Mouse (Mus musculus): ENCODE measurements around the gene Gm21885. TPM values are rescaled to one million over a fixed set of nuclear protein-coding genes. Genes with fewer than 3 reads are reported as not detected.

Gm21885 gene
- polyA plus RNA-seq, 1 experiment from 2014 or later: 9.9 TPM

DNA sequence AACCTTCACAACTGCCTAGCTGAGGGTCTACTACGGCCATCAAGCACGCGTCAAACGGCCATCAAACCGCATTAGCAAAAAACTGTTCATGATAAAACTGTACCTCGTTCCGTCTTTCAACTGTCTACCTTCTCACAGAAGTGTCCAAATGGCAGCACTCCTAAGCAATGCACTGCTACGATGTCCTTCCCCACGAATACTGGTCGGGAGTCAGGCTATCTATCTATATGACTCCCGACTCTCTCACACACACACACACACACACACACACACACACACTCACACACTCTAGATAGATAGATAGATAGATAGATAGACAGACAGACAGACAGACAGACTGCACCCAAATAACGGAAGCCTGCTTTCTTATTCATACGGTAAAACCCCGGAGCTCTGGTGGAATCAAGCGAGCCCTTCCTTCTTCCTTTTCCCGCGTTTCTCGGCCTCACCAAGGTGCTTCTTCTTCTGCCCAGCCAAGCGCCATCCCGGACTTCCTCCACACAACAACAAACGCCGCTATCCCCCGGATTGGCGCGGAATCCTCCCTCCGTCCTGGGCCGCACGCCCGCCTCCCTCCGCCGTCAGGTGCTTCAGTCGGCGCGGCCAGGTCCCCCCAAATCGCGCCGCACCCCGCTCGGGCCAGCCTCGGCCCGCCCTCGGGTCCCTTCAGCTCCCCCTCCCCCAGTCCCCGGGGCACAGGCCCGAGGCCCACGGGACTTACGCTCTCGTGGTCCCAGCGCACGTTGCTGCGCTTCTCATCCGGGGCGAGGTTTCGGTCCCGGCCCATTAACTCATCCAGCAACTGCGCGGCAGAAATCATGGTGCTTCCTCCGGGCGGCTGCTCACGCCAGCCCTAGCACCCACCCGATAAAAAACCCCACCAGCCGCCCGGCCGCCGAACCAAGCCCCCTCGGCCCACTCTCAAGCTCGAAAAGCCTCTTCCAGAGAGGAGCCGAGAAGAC, 39.6 kb downstream of the Gm21885 start:
- WGBS: under 1% methylated on average over 67 of the region's 67 CpGs

DNA sequence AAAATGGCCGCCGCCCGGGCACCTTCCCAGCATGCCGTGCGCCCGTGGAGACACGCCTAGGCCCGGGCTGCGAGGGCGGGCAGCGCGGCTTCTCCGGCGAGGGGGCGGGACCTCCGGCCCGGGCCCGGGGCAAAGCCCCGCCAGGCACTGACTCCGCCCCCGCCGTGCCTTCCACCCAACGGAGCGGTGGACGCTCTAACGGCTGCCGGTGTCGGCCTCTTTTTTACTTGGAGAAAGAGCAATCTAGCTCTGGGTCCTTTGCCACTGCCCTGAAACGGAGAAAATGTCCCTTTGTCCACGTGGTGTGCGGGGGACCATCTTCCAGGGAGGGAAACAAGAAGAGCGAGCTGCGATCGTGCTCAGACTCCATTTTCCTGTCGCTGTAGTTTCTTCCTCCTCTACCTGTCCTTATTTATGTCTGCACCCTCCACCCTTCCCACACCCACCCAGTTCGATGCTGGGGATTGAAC, 40.3 kb downstream of the Gm21885 start, which contains the start of gene Luc7l3:
Gene Luc7l3 (minus strand): TSS at position 58 of the 470 bp plus-strand sequence.
- H3K27ac ChIP-seq (ENCODE audit: low read length): peak within 1 kb of the TSS; percentile 98
- peaks cover 33% of the 10 kb centered on the region for H3K4me1 ChIP-seq (ENCODE audit: control insufficient read depth, insufficient read depth, low read length)
- H3K4me2 ChIP-seq (ENCODE audit: low read depth, low read length): peak within 1 kb of the TSS; percentile 82
- no peaks in the 10 kb centered on the region for H3K9me3 ChIP-seq (replicated peaks; ENCODE audit: control insufficient read depth, low read length)
- H3K9ac ChIP-seq (ENCODE audit: low read length): peak within 1 kb of the TSS; percentile 100
- peak within 1 kb of the TSS; percentile 97 for H3K4me3 ChIP-seq (replicated peaks; ENCODE audit: low read length)
- peak; percentile 97 for ATAC-seq (ENCODE audit: insufficient read depth, low FRiP score)
- WGBS: under 1% methylated on average over 36 of the region's 36 CpGs
- no peaks in the 10 kb centered on the region for H3K36me3 ChIP-seq (ENCODE audit: control insufficient read depth, insufficient read depth, low read length)
- H3K27me3 ChIP-seq (ENCODE audit: control insufficient read depth, insufficient read depth, low read length): no peaks in the 10 kb centered on the region

More for the DNA sequence above, 39.6 kb downstream of the Gm21885 start:
- Histone ChIP-seq H3K27ac (ENCODE audit: low read length) (peak overlapping the region; percentile 98), H3K4me1 (ENCODE audit: control insufficient read depth, insufficient read depth, low read length) (peaks cover 34% of the 10 kb centered on the region), H3K4me3 (replicated peaks; ENCODE audit: low read length) (peak overlapping the region; percentile 97), H3K9me3 (replicated peaks; ENCODE audit: control insufficient read depth, low read length) (no peaks in the 10 kb centered on the region), H3K36me3 (ENCODE audit: control insufficient read depth, insufficient read depth, low read length) (no peaks in the 10 kb centered on the region), H3K27me3 (ENCODE audit: control insufficient read depth, insufficient read depth, low read length) (no peaks in the 10 kb centered on the region), H3K9ac (ENCODE audit: low read length) (peak overlapping the region; percentile 100), H3K4me2 (ENCODE audit: low read depth, low read length) (peak overlapping the region; percentile 82)
- ATAC-seq (ENCODE audit: insufficient read depth, low FRiP score): peak; percentile 63; the same call in 1 of the 2 replicates

DNA sequence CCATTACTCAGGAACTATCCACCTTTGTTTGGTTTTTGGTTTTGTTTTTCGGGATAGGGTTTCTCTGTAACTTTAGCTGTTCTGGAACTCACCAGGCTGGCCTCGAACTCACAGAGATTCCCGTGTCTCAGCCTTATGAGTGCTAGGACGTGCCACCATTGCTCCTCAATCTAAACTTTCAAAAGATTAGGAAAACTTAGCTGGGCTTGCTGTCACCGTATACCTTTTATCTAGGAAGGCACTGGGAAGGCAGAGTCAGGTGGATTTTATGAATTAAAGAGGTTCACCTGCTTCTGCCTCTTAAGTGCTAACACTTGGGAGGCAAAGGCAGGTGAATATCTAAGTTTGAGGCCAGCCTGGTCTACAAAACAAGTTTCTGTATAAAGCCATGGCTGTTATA, 41.0 kb downstream of the Gm21885 start:
- H3K36me3 ChIP-seq (ENCODE audit: control insufficient read depth, insufficient read depth, low read length): no peaks in the 10 kb centered on the region
- peaks cover 28% of the 10 kb centered on the region for H3K4me1 ChIP-seq (ENCODE audit: control insufficient read depth, insufficient read depth, low read length)
- no peaks in the 10 kb centered on the region for H3K27me3 ChIP-seq (ENCODE audit: control insufficient read depth, insufficient read depth, low read length)
- H3K4me2 ChIP-seq (ENCODE audit: low read depth, low read length): peak overlapping the region; percentile 64
- ATAC-seq (ENCODE audit: insufficient read depth, low FRiP score): no peak
- no peaks in the 10 kb centered on the region for H3K9me3 ChIP-seq (replicated peaks; ENCODE audit: control insufficient read depth, low read length)
- peak overlapping the region; percentile 100 for H3K9ac ChIP-seq (ENCODE audit: low read length)
- 25% methylated on average over 5 of the region's 5 CpGs for WGBS
- peak overlapping the region; percentile 98 for H3K27ac ChIP-seq (ENCODE audit: low read length)
- peak overlapping the region; percentile 97 for H3K4me3 ChIP-seq (replicated peaks; ENCODE audit: low read length)

DNA sequence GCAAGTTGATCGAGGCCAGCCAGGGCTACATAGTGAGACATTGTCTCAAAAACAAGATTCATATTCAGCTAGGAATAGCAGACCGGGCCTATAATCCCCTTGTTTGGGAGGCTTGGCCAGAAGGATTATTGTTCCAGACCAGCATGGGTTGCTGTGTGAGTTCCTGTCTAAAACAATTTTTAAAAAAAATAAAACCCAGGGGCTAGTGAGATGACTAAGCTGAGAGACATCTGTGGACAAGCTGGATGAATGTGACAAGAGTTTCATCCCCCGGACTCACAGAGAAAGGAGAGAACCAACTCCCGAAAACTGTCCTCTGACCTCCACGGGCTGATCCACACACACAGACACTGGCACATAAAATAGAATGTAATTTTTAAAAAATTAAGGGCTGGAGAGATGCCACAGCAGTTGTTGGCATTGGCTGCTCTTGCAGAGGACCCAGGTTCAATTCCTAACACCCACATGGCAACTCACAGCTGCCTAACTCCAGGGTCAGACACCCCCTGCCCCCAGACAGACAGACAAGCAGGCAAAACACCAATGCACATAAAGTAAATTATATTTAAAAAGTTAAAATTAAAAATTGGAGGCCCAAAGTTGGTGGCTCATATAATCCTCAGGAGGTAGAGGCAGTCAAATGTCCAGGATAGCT, 41.7 kb downstream of the Gm21885 start:
- 66% methylated on average over 5 of the region's 5 CpGs for WGBS

DNA sequence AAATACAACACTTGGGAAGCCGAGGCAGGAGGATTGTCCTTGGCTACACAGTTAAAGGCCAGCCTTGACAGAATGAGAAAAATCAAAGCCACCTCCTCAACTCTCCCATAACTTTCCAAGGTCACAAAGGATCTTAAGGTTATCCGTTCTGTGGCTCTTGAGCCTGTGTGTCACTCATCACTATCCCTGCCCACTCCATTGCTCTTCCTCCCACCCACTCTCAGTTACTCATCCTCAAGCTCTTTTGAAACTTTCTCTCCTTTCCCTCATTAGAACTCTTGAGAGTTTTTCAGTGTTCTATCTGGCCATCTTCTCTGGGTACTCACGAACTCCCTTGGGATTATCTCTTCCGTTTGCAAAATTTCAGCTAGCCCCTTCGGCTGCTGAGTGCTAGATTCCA, 42.9 kb downstream of the Gm21885 start:
- no peak for ATAC-seq (ENCODE audit: insufficient read depth, low FRiP score)
- peaks cover 26% of the 10 kb centered on the region for H3K4me1 ChIP-seq (ENCODE audit: control insufficient read depth, insufficient read depth, low read length)
- no peaks in the 10 kb centered on the region for H3K36me3 ChIP-seq (ENCODE audit: control insufficient read depth, insufficient read depth, low read length)
- no peaks in the 10 kb centered on the region for H3K27me3 ChIP-seq (ENCODE audit: control insufficient read depth, insufficient read depth, low read length)
- no peak overlapping the region for H3K4me3 ChIP-seq (replicated peaks; ENCODE audit: low read length)
- no peak overlapping the region for H3K4me2 ChIP-seq (ENCODE audit: low read depth, low read length)
- no peak overlapping the region for H3K27ac ChIP-seq (ENCODE audit: low read length)
- 87% methylated on average over 5 of the region's 5 CpGs for WGBS
- no peak overlapping the region for H3K9ac ChIP-seq (ENCODE audit: low read length)
- no peaks in the 10 kb centered on the region for H3K9me3 ChIP-seq (replicated peaks; ENCODE audit: control insufficient read depth, low read length)

More for the DNA sequence above, 41.7 kb downstream of the Gm21885 start:
- H3K27me3 ChIP-seq (ENCODE audit: control insufficient read depth, insufficient read depth, low read length): no peaks in the 10 kb centered on the region
- peak overlapping the region; percentile 36; the same call in 1 of the 2 replicates for H3K9ac ChIP-seq (ENCODE audit: low read length)
- no peaks in the 10 kb centered on the region for H3K9me3 ChIP-seq (replicated peaks; ENCODE audit: control insufficient read depth, low read length)
- H3K4me3 ChIP-seq (replicated peaks; ENCODE audit: low read length): no peak overlapping the region
- no peak overlapping the region for H3K4me2 ChIP-seq (ENCODE audit: low read depth, low read length)
- H3K27ac ChIP-seq (ENCODE audit: low read length): peak overlapping the region; percentile 98
- no peak for ATAC-seq (ENCODE audit: insufficient read depth, low FRiP score)
- H3K36me3 ChIP-seq (ENCODE audit: control insufficient read depth, insufficient read depth, low read length): no peaks in the 10 kb centered on the region
- peaks cover 21% of the 10 kb centered on the region for H3K4me1 ChIP-seq (ENCODE audit: control insufficient read depth, insufficient read depth, low read length)

DNA sequence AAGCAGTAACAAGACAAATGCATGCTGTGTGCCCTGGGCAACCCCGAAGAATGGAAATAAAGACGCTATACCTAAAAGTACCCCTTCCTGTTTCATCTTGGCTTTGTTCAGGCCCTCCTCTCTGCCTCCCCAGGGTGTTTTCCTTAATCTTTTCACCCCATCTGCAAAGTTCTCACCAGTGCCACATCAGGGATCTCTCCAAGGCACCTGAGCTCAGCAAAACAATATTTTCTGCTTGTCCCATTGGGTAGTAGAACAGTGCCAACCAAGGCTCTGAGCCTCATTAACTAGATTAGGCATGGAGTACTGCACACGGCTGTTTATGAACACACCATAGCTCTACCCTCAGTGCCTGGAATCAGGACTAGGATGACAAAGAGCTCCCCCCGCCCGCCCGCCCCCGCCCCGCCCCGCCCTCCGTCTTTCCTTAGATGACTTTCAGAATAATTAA, 45.3 kb downstream of the Gm21885 start:
- Histone ChIP-seq H3K4me2 (ENCODE audit: low read depth, low read length) (peak overlapping the region; percentile 72), H3K27ac (ENCODE audit: low read length) (peak overlapping the region; percentile 98), H3K4me3 (replicated peaks; ENCODE audit: low read length) (peak overlapping the region; percentile 81), H3K27me3 (ENCODE audit: control insufficient read depth, insufficient read depth, low read length) (no peaks in the 10 kb centered on the region), H3K4me1 (ENCODE audit: control insufficient read depth, insufficient read depth, low read length) (peaks cover 30% of the 10 kb centered on the region), H3K9me3 (replicated peaks; ENCODE audit: control insufficient read depth, low read length) (no peaks in the 10 kb centered on the region), H3K9ac (ENCODE audit: low read length) (peak overlapping the region; percentile 69), H3K36me3 (ENCODE audit: control insufficient read depth, insufficient read depth, low read length) (no peaks in the 10 kb centered on the region)
- 6% methylated on average over 10 of the region's 10 CpGs for WGBS
- ATAC-seq (ENCODE audit: insufficient read depth, low FRiP score): no peak

DNA sequence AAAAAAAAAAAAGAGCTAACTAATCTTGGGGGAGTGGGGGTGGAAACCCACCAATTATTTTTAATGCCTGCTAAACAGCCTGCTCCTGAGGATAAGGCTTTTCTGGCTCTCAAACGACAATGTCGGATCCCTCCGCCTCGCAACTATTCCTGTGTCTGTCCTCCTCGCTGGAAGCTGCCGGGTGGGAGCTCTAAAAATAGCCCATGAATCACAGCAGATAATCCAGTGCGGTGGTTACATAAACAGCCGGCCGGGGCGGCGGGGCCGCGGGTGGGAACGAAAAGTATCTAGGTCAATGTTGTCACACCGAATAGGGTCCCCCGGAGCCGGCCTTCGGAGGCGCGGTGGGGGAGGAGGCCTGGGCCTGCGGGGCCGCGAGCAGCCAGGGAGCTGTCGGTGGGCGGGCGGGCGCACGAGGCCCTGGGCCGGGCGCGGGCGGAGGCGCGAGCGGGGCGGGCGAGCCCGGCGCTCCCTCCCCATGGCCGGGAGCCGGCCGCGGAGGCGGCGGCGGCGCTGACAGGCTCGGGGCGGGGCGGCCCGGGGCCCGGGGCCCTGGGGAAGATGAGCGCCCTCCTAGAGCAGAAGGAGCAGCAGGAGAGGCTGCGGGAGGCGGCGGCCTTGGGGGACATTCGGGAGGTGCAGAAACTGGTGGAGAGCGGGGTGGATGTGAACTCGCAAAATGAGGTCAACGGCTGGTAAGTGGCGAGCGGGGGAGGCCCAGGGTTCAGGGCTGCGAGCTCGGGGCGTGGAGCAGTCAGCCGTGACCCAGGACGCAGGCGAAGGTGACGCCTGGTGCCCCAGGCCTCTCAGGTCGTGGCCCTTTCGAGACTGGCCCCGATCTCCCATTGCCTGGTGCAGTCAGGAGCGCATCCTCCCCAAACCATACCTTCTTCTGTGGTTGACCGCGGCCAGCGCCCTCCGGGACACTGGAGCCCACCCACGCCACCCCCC, 46.3 kb downstream of the Gm21885 start, which contains the start of gene Ankrd40:
Gene Ankrd40 (plus strand): TSS at position 309 of the 951 bp plus-strand sequence.
- Histone ChIP-seq H3K9me3 (replicated peaks; ENCODE audit: control insufficient read depth, low read length) (no peaks in the 10 kb centered on the region), H3K4me1 (ENCODE audit: control insufficient read depth, insufficient read depth, low read length) (peaks cover 33% of the 10 kb centered on the region), H3K36me3 (ENCODE audit: control insufficient read depth, insufficient read depth, low read length) (no peaks in the 10 kb centered on the region), H3K4me3 (replicated peaks; ENCODE audit: low read length) (peak within 1 kb of the TSS; percentile 81), H3K27ac (ENCODE audit: low read length) (peak within 1 kb of the TSS; percentile 98), H3K27me3 (ENCODE audit: control insufficient read depth, insufficient read depth, low read length) (no peaks in the 10 kb centered on the region), H3K4me2 (ENCODE audit: low read depth, low read length) (peak within 1 kb of the TSS; percentile 72), H3K9ac (ENCODE audit: low read length) (peak within 1 kb of the TSS; percentile 99)
- WGBS: under 1% methylated on average over 77 of the region's 78 CpGs
- peak; percentile 91 for ATAC-seq (ENCODE audit: insufficient read depth, low FRiP score)

DNA sequence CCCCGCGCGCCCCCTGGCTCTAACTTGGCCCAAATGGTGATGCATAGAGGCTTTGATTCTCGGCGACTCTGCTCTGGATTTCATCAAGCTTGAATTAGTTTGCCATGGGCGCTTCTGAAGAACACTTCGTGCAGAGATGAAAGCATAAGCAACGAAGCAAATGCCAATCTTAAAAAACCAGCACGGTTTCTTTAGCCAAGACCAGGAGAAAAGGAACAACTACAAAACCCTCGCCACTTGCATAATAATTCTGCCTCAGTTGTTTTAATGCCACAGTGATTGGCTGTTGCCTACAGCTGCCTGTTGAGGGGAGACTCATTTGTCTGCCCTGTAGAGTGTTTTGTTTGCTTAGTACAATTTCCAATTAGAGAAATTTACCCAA, 47.0 kb downstream of the Gm21885 start:
- H3K4me2 ChIP-seq (ENCODE audit: low read depth, low read length): peak overlapping the region; percentile 72
- peak overlapping the region; percentile 81 for H3K4me3 ChIP-seq (replicated peaks; ENCODE audit: low read length)
- ATAC-seq (ENCODE audit: insufficient read depth, low FRiP score): no peak
- peak overlapping the region; percentile 99 for H3K9ac ChIP-seq (ENCODE audit: low read length)
- no peaks in the 10 kb centered on the region for H3K36me3 ChIP-seq (ENCODE audit: control insufficient read depth, insufficient read depth, low read length)
- peaks cover 33% of the 10 kb centered on the region for H3K4me1 ChIP-seq (ENCODE audit: control insufficient read depth, insufficient read depth, low read length)
- 2% methylated on average over 10 of the region's 10 CpGs for WGBS
- no peaks in the 10 kb centered on the region for H3K9me3 ChIP-seq (replicated peaks; ENCODE audit: control insufficient read depth, low read length)
- no peaks in the 10 kb centered on the region for H3K27me3 ChIP-seq (ENCODE audit: control insufficient read depth, insufficient read depth, low read length)
- H3K27ac ChIP-seq (ENCODE audit: low read length): peak overlapping the region; percentile 98

Data from stomach, embryonic 16.5 days (tissue).